Mouse (Mus musculus) retina, adult 2 months (tissue): ENCODE results near the gene Cisd1.

Experiments used
- DNase-seq: peaks from one replicate; pipeline ENCODE4 v3.0.0-alpha.2; 2012; ENCODE audit warnings: low read depth, low spot score

The Cisd1 gene

GRCm38 (mm10) chr10:71348637-71349280 is 4.0 kb upstream of the Cisd1 start:
- DNase-seq, result no peak

GRCm38 (mm10) chr10:71347964-71348636 is 3.3 kb upstream of the Cisd1 start:
- no peak for DNase-seq

- DNase-seq, result peak; percentile 97
These were observed 2.8 kb upstream of the Cisd1 start, which contains the start of gene Ipmk for GRCm38 (mm10) chr10:71347509-71347949. Gene Ipmk, plus strand, starts transcription at chr10:71347763.

- no peak for DNase-seq
These were observed 2.2 kb upstream of the Cisd1 start for GRCm38 (mm10) chr10:71346722-71347508.

- DNase-seq, result no peak
These were observed 1.4 kb upstream of the Cisd1 start for GRCm38 (mm10) chr10:71346106-71346505.

GRCm38 (mm10) chr10:71343567-71344265 is 1.0 kb downstream of the Cisd1 start:
- no peak for DNase-seq

GRCm38 (mm10) chr10:71343130-71343529 is 1.6 kb downstream of the Cisd1 start:
- no peak for DNase-seq

- no peak for DNase-seq
These were observed 2.5 kb downstream of the Cisd1 start for GRCm38 (mm10) chr10:71342030-71342805.

- DNase-seq, result no peak
These were observed 3.5 kb downstream of the Cisd1 start for GRCm38 (mm10) chr10:71341290-71341689.

- no peak for DNase-seq
These were observed 4.6 kb downstream of the Cisd1 start for GRCm38 (mm10) chr10:71340195-71340594.

- DNase-seq, result no peak
These were observed 5.3 kb downstream of the Cisd1 start for GRCm38 (mm10) chr10:71339463-71339862.

GRCm38 (mm10) chr10:71338156-71338905 is 6.4 kb downstream of the Cisd1 start:
- DNase-seq, result no peak

- no peak for DNase-seq
These were observed 7.0 kb downstream of the Cisd1 start for GRCm38 (mm10) chr10:71337733-71338132.

- DNase-seq, result no peak
These were observed 11.9 kb downstream of the Cisd1 start for GRCm38 (mm10) chr10:71332859-71333258.

- no peak for DNase-seq
These were observed 12.4 kb downstream of the Cisd1 start for GRCm38 (mm10) chr10:71332376-71332775.

GRCm38 (mm10) chr10:71331908-71332307 is 12.8 kb downstream of the Cisd1 start:
- DNase-seq, result no peak

- DNase-seq, result no peak
These were observed 14.7 kb downstream of the Cisd1 start for GRCm38 (mm10) chr10:71330070-71330469.

GRCm38 (mm10) chr10:71329295-71329694 is 15.5 kb downstream of the Cisd1 start:
- no peak for DNase-seq

GRCm38 (mm10) chr10:71328870-71329269 is 15.9 kb downstream of the Cisd1 start:
- no peak for DNase-seq

GRCm38 (mm10) chr10:71328382-71328781 is 16.4 kb downstream of the Cisd1 start:
- no peak for DNase-seq
